Mouse (Mus musculus) cortical plate, adult 2 months (tissue): ENCODE measurements around the gene Cradd.

Experiments
- CTCF ChIP-seq: fragments of 200-500 bp; IDR thresholded peaks from 2 replicates; pipeline ENCODE4 v1.5.1; 2011; ENCODE audit warnings: mild to moderate bottlenecking, control low read depth, low read length; ENCODE audit not compliant: insufficient read depth; ENCODE audit errors: extremely low read depth
- POLR2A ChIP-seq: fragments of 200-500 bp; IDR thresholded peaks from 2 replicates; pipeline ENCODE4 v1.6.1; 2011; ENCODE audit warnings: mild to moderate bottlenecking, low read length, control low read depth; ENCODE audit not compliant: insufficient read depth; ENCODE audit errors: extremely low read depth

- TF ChIP-seq CTCF (no peak), POLR2A (no peak)
Observed at GRCm38 (mm10) chr10:95289819-95290218, 34.1 kb downstream of the Cradd start.
